Mouse (Mus musculus) heart, embryonic 10.5 days (tissue): ENCODE measurements around the gene Serpina3k. TPM values are rescaled to one million over a fixed set of nuclear protein-coding genes. Genes with fewer than 3 reads are reported as not detected.

Experiments
- polyA plus RNA-seq: library from polyadenylated mRNA; unstranded; fragments of >200 nt; fragmentation: Nextera tagmentation; extraction: Ambion mirVana; gene quantifications from 2 replicates; pipeline ENCODE4 v1.2.1, GENCODE M21; 2016

Gene Serpina3k
- polyA plus RNA-seq, 1 experiment from 2014 or later: not detected

Other genes starting within 250 kb of the Serpina3k start
- gene Serpina5, start 237.4 kb upstream of the Serpina3k start, polyA plus RNA-seq: 0.10 TPM in 1 of 2 replicates, not detected in the other
- not detected in 2 replicates for gene Serpina3a, start 225.8 kb upstream of the Serpina3k start, polyA plus RNA-seq
- 0.20 TPM in 1 of 2 replicates, not detected in the other for gene Serpina3b, start 210.5 kb upstream of the Serpina3k start, polyA plus RNA-seq
- not detected in 2 replicates for gene Serpina3c, start 184.6 kb upstream of the Serpina3k start, polyA plus RNA-seq
- not detected in 2 replicates for gene Serpina3f, start 123.9 kb upstream of the Serpina3k start, polyA plus RNA-seq
- gene Serpina3g, start 102.2 kb upstream of the Serpina3k start, polyA plus RNA-seq: 0.20 and 0.59 TPM in 2 replicates
- gene Serpina3i, start 75.4 kb upstream of the Serpina3k start, polyA plus RNA-seq: 0.06 TPM in 1 of 2 replicates, not detected in the other
- gene Serpina3j, start 23.9 kb upstream of the Serpina3k start, polyA plus RNA-seq: not detected in 2 replicates
- not detected in 2 replicates for gene Serpina3m, start within 50 bp of the Serpina3k start, polyA plus RNA-seq
- gene Serpina3n, start 68.2 kb downstream of the Serpina3k start, polyA plus RNA-seq: 0.08 and 0.09 TPM in 2 replicates
- 1.2 and 4.0 TPM in 2 replicates for gene Gsc, start 134.8 kb downstream of the Serpina3k start, polyA plus RNA-seq